ENCODE assay signal across 14 mouse cellular contexts in the genomic region with DNA sequence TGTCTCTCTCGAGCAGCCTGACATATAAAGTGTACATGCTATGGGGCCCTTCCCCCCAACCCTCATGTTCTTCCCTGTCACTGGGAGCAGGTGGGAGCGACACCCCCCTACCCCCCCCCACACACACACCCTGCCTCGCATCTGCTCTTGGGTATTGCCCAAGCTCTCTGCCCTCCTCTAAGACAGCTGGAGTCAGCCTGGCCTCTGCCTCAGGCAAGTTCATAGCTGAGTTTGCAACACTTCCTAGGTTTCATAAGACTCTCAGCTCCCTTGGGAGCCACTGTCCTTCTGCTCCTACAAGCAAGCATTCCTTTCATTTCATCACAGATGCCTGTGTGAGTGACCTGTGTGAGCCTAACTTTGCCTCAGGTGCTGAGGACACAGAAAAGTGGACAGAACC. TPM values are rescaled to one million over a fixed set of nuclear protein-coding genes. Genes with fewer than 3 reads are reported as not detected.
DNase-seq lines count a peak whose midpoint lies in the region; ATAC-seq and TF ChIP-seq lines count a peak whose summit lies in the region.
"Had no signal": no experiment of that assay in that cellular context is flagged by ENCODE, and none has a peak within 500 bp of the region (broad histone marks: within the 10 kb centered on the region; RNA-seq: fewer than 3 reads in every experiment).

No protein-coding gene starts in this region.

- DNase-seq in embryonic facial prominence, embryonic 10.5 days (ENCODE audit: low spot score): no peak
- no peak for DNase-seq in layer of hippocampus, adult 2 months (ENCODE audit: low spot score in 2 of 2)
- DNase-seq in layer of hippocampus, postnatal 36 days: no peak
- no peak for DNase-seq in Patski (ENCODE audit: low read depth, low spot score)
- no peak for DNase-seq in frontal cortex, postnatal 14 days (ENCODE audit: low spot score in 2 of 2)
- DNase-seq: gastrocnemius, postnatal 14 days; heart, postnatal 4 days; kidney, adult 18-20 months had no signal

- POLR2A ChIA-PET in Patski (lab: Charles Lee): no interaction called here

- TF ChIP-seq CTCF in layer of hippocampus, adult 2 months (conservative IDR thresholded peaks at IDR 0.05): no peak
- no peak for TF ChIP-seq CTCF in Patski (IDR thresholded peaks at IDR 0.05)

- no peak overlapping the region for H3K4me3 ChIP-seq in embryonic facial prominence, embryonic 12.5 days
- no peak overlapping the region for H3K4me3 ChIP-seq in embryonic facial prominence, embryonic 10.5 days
- H3K4me3 ChIP-seq in layer of hippocampus, adult 2 months: no peak overlapping the region
- H3K4me3 ChIP-seq: midbrain, embryonic 10.5 days had no signal

- 0 out of 2 replicates have a peak, but pooled peaks have one; percentile 49 for ATAC-seq in embryonic facial prominence, embryonic 12.5 days (ENCODE audit: insufficient number of reproducible peaks, insufficient read depth, low FRiP score, low TSS enrichment)
- ATAC-seq in Patski: peak; percentile 65
- peak; percentile 27; the same call in 1 of the 2 replicates for ATAC-seq in megakaryocyte, adult 5-6 weeks (ENCODE audit: poor library complexity, severe bottlenecking)
- ATAC-seq in activated CD4-positive, CD25-positive, alpha-beta regulatory T cell, adult 4 months: no peak

- H3K9ac ChIP-seq in embryonic facial prominence, embryonic 12.5 days: no peak overlapping the region

- H3K4me2 ChIP-seq in embryonic facial prominence, embryonic 12.5 days (replicated peaks): no peak overlapping the region

- CTCF ChIA-PET in Patski (lab: Charles Lee): interaction anchor here (1.2 to 2.3 kb wide), 2 partner anchors 10 to 62 kb away, joined by 3 to 12 read pairs; no protein-coding TSS in a partner anchor

- H3K9me3 ChIP-seq in embryonic facial prominence, embryonic 12.5 days: no peaks in the 10 kb centered on the region
- H3K9me3 ChIP-seq in embryonic facial prominence, embryonic 10.5 days: no peaks in the 10 kb centered on the region
- H3K9me3 ChIP-seq: midbrain, embryonic 10.5 days had no signal

- in situ Hi-C loops in Patski (cut with MboI; ENCODE audit: low pct_unique_long_range_greater_than_20kb): no loop called here

- H3K27ac ChIP-seq in embryonic facial prominence, embryonic 12.5 days: no peak overlapping the region
- H3K27ac ChIP-seq in embryonic facial prominence, embryonic 10.5 days (replicated peaks): no peak overlapping the region
- peak overlapping the region; percentile 28; the same call in 1 of the 2 replicates for H3K27ac ChIP-seq in layer of hippocampus, adult 2 months

- no peaks in the 10 kb centered on the region for H3K36me3 ChIP-seq in embryonic facial prominence, embryonic 12.5 days
- no peaks in the 10 kb centered on the region for H3K36me3 ChIP-seq in embryonic facial prominence, embryonic 10.5 days (replicated peaks)
- H3K36me3 ChIP-seq: midbrain, embryonic 10.5 days had no signal

- peaks cover 10% of the 10 kb centered on the region; the same call in 1 of the 2 replicates for H3K4me1 ChIP-seq in embryonic facial prominence, embryonic 12.5 days
- peaks cover 28% of the 10 kb centered on the region for H3K4me1 ChIP-seq in embryonic facial prominence, embryonic 10.5 days

- no peaks in the 10 kb centered on the region for H3K27me3 ChIP-seq in embryonic facial prominence, embryonic 12.5 days
- H3K27me3 ChIP-seq in embryonic facial prominence, embryonic 10.5 days (replicated peaks; ENCODE audit: low read depth, poor library complexity, severe bottlenecking): no peaks in the 10 kb centered on the region
- no peaks in the 10 kb centered on the region for H3K27me3 ChIP-seq in Patski

- WGBS in embryonic facial prominence, embryonic 12.5 days: 38% methylated on average over 3 of the region's 3 CpGs
- 48% methylated on average over 3 of the region's 3 CpGs for WGBS in embryonic facial prominence, embryonic 10.5 days

RNA-seq across cellular contexts. Expression of a gene that starts 12.2 kb away (rescaled TPM):
- polyA plus RNA-seq in embryonic facial prominence, embryonic 12.5 days (2016; fragmentation: Nextera tagmentation; extraction: Ambion mirVana): 17.4 and 17.5 TPM in 2 replicates
- polyA plus RNA-seq in embryonic facial prominence, embryonic 10.5 days (2016; fragmentation: Nextera tagmentation; extraction: Ambion mirVana): 18.7 and 21.0 TPM in 2 replicates
- total RNA-seq in layer of hippocampus, adult 2 months (2021): 10 to 100 TPM; 66.5 to 68.7 TPM
- total RNA-seq in layer of hippocampus, postnatal 36 days (2021): 10 to 100 TPM; 60.2 to 70.4 TPM
- polyA plus RNA-seq in Patski (2021): 164 TPM
- 8.7 and 9.3 TPM in 2 replicates for total RNA-seq in megakaryocyte, adult 5-6 weeks (2015)
- total RNA-seq in megakaryocyte, adult 5-6 weeks (2017): 6.5 and 8.5 TPM in 2 replicates
- 1 to 10 TPM; 4.7 to 6.6 TPM for polyA plus RNA-seq in activated CD4-positive, CD25-positive, alpha-beta regulatory T cell, adult 4 months (2017; shearing (Covaris generic))

RNA-seq across cellular contexts. Expression of a gene that starts 25.0 kb away (rescaled TPM):
- polyA plus RNA-seq in embryonic facial prominence, embryonic 12.5 days (2016; fragmentation: Nextera tagmentation; extraction: Ambion mirVana): not detected in 2 replicates
- not detected in 2 replicates for polyA plus RNA-seq in embryonic facial prominence, embryonic 10.5 days (2016; fragmentation: Nextera tagmentation; extraction: Ambion mirVana)
- not detected for total RNA-seq in layer of hippocampus, adult 2 months (2021)
- total RNA-seq in layer of hippocampus, postnatal 36 days (2021): not detected
- not detected for polyA plus RNA-seq in Patski (2021)
- total RNA-seq in megakaryocyte, adult 5-6 weeks (2015): not detected in 2 replicates
- not detected in 2 replicates for total RNA-seq in megakaryocyte, adult 5-6 weeks (2017)
- under 1 TPM in 1 of 2 experiments, not detected in 1; 0.40 TPM for polyA plus RNA-seq in activated CD4-positive, CD25-positive, alpha-beta regulatory T cell, adult 4 months (2017; shearing (Covaris generic))
- total RNA-seq: gastrocnemius, postnatal 14 days; heart, postnatal 4 days; layer of hippocampus, postnatal 25 days had no signal
- polyA plus RNA-seq: testis, adult 2 months had no signal

RNA-seq across cellular contexts. Expression of a gene that starts 29.8 kb away (rescaled TPM):
- polyA plus RNA-seq in embryonic facial prominence, embryonic 12.5 days (2016; fragmentation: Nextera tagmentation; extraction: Ambion mirVana): 46.0 and 55.6 TPM in 2 replicates
- 55.2 and 64.8 TPM in 2 replicates for polyA plus RNA-seq in embryonic facial prominence, embryonic 10.5 days (2016; fragmentation: Nextera tagmentation; extraction: Ambion mirVana)
- 10 to 100 TPM; 32.7 to 61.0 TPM for total RNA-seq in layer of hippocampus, adult 2 months (2021)
- total RNA-seq in layer of hippocampus, postnatal 36 days (2021): 10 to 100 TPM; 55.5 to 73.5 TPM
- 45.2 TPM for polyA plus RNA-seq in Patski (2021)
- 8.1 and 9.2 TPM in 2 replicates for total RNA-seq in megakaryocyte, adult 5-6 weeks (2015)
- total RNA-seq in megakaryocyte, adult 5-6 weeks (2017): 21.3 and 28.7 TPM in 2 replicates
- polyA plus RNA-seq in activated CD4-positive, CD25-positive, alpha-beta regulatory T cell, adult 4 months (2017; shearing (Covaris generic)): 10 to 100 TPM; 24.3 to 30.2 TPM
